Mouse (Mus musculus) megakaryocyte, adult 5-6 weeks (primary cell): ENCODE data around the gene Gm5640. TPM values are rescaled to one million over a fixed set of nuclear protein-coding genes. Genes with fewer than 3 reads are reported as not detected.
"Not testable (repeated sequence)": the region's sequence is repeated elsewhere in the genome, so short reads cannot be mapped to it uniquely, and the experiment has no call there.

Experiments
- ATAC-seq: 2 replicates; pipeline ENCODE4 v1.8.0; 2016; ENCODE audit warnings: mild to moderate bottlenecking, inconsistent platforms; ENCODE audit not compliant: poor library complexity, severe bottlenecking
- total RNA-seq, 2 experiments: library from RNA; stranded (forward) in 1 of 2; stranded (reverse) in 1 of 2; fragments of 153-499, 151-499 nt in 1 of 2; fragments of 221-1000, 200-1000 nt in 1 of 2; gene quantifications; 2 replicates each; pipeline versions ENCODE4 v1.2.3 to v1.2.4; 2015 to 2017

Gene Gm5640
- not detected in 2 replicates for total RNA-seq (2015)
- total RNA-seq (2017): not detected in 2 replicates

- ATAC-seq: not testable (repeated sequence)
Observed at GRCm38 (mm10) chrX:74645466-74646323, at the start of gene Gm5640. Gene Gm5640 (minus strand): TSS chrX:74645635.

GRCm38 (mm10) chrX:74646393-74646792 is 958 bp upstream of the Gm5640 start:
- not testable (repeated sequence) for ATAC-seq

GRCm38 (mm10) chrX:74592379-74592778 is 53.1 kb downstream of the Gm5640 start, which contains the start of gene Olfr1325:
Gene Olfr1325 (plus strand): TSS chrX:74592679.
- ATAC-seq: no peak

Other genes starting within 250 kb of the Gm5640 start
- 384 and 417 TPM in 2 replicates for gene G6pdx, start 216.4 kb downstream of the Gm5640 start, total RNA-seq (2015)
- gene G6pdx, start 216.4 kb downstream of the Gm5640 start, total RNA-seq (2017): 261 and 303 TPM in 2 replicates
- gene Gm6880, start 164.2 kb downstream of the Gm5640 start, total RNA-seq (2015): not detected in 2 replicates
- not detected in 2 replicates for gene Gm6880, start 164.2 kb downstream of the Gm5640 start, total RNA-seq (2017)
- gene Olfr1326-ps1, start 70.7 kb downstream of the Gm5640 start, total RNA-seq (2015): not detected in 2 replicates
- gene Olfr1326-ps1, start 70.7 kb downstream of the Gm5640 start, total RNA-seq (2017): not detected in 2 replicates
- not detected in 2 replicates for gene Olfr1325, start 53.0 kb downstream of the Gm5640 start, total RNA-seq (2015)
- not detected in 2 replicates for gene Olfr1325, start 53.0 kb downstream of the Gm5640 start, total RNA-seq (2017)
- gene Gm6890, start 95.3 kb upstream of the Gm5640 start, total RNA-seq (2015): not detected in 2 replicates
- gene Gm6890, start 95.3 kb upstream of the Gm5640 start, total RNA-seq (2017): not detected in 2 replicates
- not detected in 2 replicates for gene Gm5936, start 191.6 kb upstream of the Gm5640 start, total RNA-seq (2015)
- not detected in 2 replicates for gene Gm5936, start 191.6 kb upstream of the Gm5640 start, total RNA-seq (2017)